Mouse (Mus musculus): ENCODE measurements around the gene Cdc37l1.

DNA sequence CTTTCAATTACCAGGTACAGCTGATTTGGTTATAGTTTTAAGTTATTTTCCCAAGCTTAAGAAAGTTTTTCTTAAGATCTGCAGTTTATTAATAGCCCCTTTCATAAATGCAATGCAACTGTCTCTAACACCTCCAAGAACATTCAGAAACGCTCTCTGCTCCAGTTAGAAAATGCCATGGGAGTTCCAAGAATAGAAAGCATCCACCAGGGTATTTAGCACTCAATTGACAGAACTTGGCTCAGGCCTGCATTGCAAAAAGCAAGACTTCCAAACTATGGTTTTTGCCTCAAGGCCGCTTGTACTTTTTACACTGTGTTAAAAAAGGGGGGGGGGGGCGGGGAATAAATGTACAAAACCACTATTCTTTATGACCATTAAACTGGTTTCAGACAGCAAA lies 27.0 kb upstream of the Cdc37l1 start:
- no peak for TF ChIP-seq CTCF (IDR thresholded peaks at IDR 0.05; ENCODE audit: low read depth)
- no peak for TF ChIP-seq EP300 (optimal IDR thresholded peaks at IDR 0.05)

All from stomach, postnatal 0 days (tissue).